Comparison of ENCODE assay signal across 12 mouse cellular contexts in the genomic region with DNA sequence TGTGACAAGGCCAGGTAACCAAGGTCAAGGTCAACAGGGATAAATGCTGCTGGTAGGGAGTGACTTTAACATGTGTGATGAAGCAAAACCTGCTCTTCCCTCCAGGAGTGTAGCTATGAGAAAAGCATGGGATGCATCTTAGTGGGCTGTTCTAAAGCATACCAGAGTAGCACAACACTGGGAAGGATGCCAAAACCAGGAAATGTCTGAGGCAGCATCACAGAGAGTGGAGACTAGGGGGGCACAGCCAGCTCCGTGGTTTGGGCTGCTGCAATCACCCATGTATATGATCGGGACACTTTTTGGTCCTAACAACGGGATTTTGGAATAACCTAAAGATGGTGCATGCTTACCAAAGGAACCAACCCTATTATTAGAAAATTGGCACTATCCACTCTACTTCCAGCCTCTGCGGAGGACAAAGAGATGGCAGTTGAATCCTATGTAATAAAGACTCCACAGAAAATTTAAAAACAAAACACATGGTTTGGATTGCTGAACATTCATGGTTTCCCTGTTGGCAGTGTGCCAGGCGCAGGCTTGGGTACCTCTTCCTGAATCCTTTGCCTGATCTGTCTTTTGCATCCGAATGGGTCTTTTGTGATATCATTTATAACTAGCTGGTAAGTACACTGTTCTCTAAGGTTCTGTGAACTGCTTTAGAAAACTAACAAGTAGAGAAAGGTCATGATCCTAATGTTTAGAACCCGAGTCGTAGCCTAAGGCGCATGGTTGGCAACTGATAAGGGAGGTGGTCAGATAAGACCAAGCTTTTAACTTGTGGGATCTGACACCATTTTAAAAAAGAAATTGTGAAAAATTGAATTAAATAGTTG. TPM values are rescaled to one million over a fixed set of nuclear protein-coding genes. Genes with fewer than 3 reads are reported as not detected.
DNase-seq lines count a peak whose midpoint lies in the region; ATAC-seq and TF ChIP-seq lines count a peak whose summit lies in the region.
"Had no signal": no experiment of that assay in that cellular context is flagged by ENCODE, and none has a peak within 500 bp of the region (broad histone marks: within the 10 kb centered on the region; RNA-seq: fewer than 3 reads in every experiment).

No protein-coding gene starts in this region.

- ATAC-seq in kidney, embryonic 16.5 days (ENCODE audit: low FRiP score, low TSS enrichment): peak; percentile 43; the same call in 1 of the 2 replicates
- peak; percentile 58 for ATAC-seq in G1E (ENCODE audit: extremely low read depth, insufficient number of reproducible peaks, low FRiP score, poor library complexity, severe bottlenecking)
- peak; percentile 22; the same call in 1 of the 2 replicates for ATAC-seq in common myeloid progenitor, adult 5-6 weeks (replicated peaks; ENCODE audit: low read depth, poor library complexity, severe bottlenecking)
- ATAC-seq in liver, embryonic 12.5 days: peak; percentile 29; the same call in 1 of the 2 replicates
- ATAC-seq: activated CD4-positive, CD25-positive, alpha-beta regulatory T cell, adult 4 months; intestine, postnatal 0 days had no signal

- H3K27me3 ChIP-seq in kidney, embryonic 16.5 days (ENCODE audit: insufficient read depth, low read length): no peaks in the 10 kb centered on the region
- no peaks in the 10 kb centered on the region for H3K27me3 ChIP-seq in G1E (ENCODE audit: insufficient read depth, low read length)
- no peaks in the 10 kb centered on the region for H3K27me3 ChIP-seq in liver, embryonic 12.5 days (replicated peaks)
- H3K27me3 ChIP-seq: lung, embryonic 15.5 days had no signal

- no peak overlapping the region for H3K9ac ChIP-seq in kidney, embryonic 16.5 days (replicated peaks; ENCODE audit: low read length)
- 0 out of 2 replicates have a peak overlapping the region, but pooled peaks have one; percentile 35 for H3K9ac ChIP-seq in liver, embryonic 12.5 days
- H3K9ac ChIP-seq: lung, embryonic 15.5 days had no signal

- H3K9me3 ChIP-seq in kidney, embryonic 16.5 days (ENCODE audit: low read length): no peaks in the 10 kb centered on the region
- H3K9me3 ChIP-seq in G1E (replicated peaks): no peaks in the 10 kb centered on the region
- H3K9me3 ChIP-seq in liver, embryonic 12.5 days (replicated peaks): no peaks in the 10 kb centered on the region
- H3K9me3 ChIP-seq: lung, embryonic 15.5 days had no signal

- no peak overlapping the region for H3K4me2 ChIP-seq in kidney, embryonic 16.5 days (replicated peaks; ENCODE audit: low read depth, low read length)
- H3K4me2 ChIP-seq in liver, embryonic 12.5 days: peak overlapping the region; percentile 54
- H3K4me2 ChIP-seq: lung, embryonic 15.5 days had no signal

- TF ChIP-seq CTCF in G1E (IDR thresholded peaks at IDR 0.05; ENCODE audit: low read depth, low read length): no peak

- WGBS in kidney, embryonic 16.5 days: 75% methylated on average over 9 of the region's 9 CpGs
- WGBS in liver, embryonic 12.5 days (ENCODE audit: insufficient replicate concordance): 37% methylated on average over 9 of the region's 9 CpGs

- no peak overlapping the region for H3K27ac ChIP-seq in kidney, embryonic 16.5 days (ENCODE audit: low read length)
- H3K27ac ChIP-seq in liver, embryonic 12.5 days: peak overlapping the region; percentile 89
- H3K27ac ChIP-seq: lung, embryonic 15.5 days had no signal

- H3K36me3 ChIP-seq in kidney, embryonic 16.5 days (ENCODE audit: insufficient read depth, low read length): no peaks in the 10 kb centered on the region
- H3K36me3 ChIP-seq in G1E (replicated peaks): no peaks in the 10 kb centered on the region
- H3K36me3 ChIP-seq in liver, embryonic 12.5 days: no peaks in the 10 kb centered on the region
- H3K36me3 ChIP-seq: lung, embryonic 15.5 days had no signal

- no peak for DNase-seq in kidney, adult 9 months
- no peak for DNase-seq in G1E (ENCODE audit: low spot score)
- no peak for DNase-seq in frontal cortex, postnatal 10 days (ENCODE audit: low spot score in 2 of 2)
- no peak for DNase-seq in layer of hippocampus, postnatal 10 days (ENCODE audit: low spot score in 2 of 2)
- no peak for DNase-seq in adrenal gland, postnatal 14 days
- DNase-seq: embryo, embryonic 11 days had no signal

- H3K4me3 ChIP-seq in kidney, embryonic 16.5 days (ENCODE audit: low read length): no peak overlapping the region
- H3K4me3 ChIP-seq in G1E (ENCODE audit: low read depth, low read length): peak overlapping the region; percentile 22; the same call in 1 of the 2 replicates
- no peak overlapping the region for H3K4me3 ChIP-seq in liver, embryonic 12.5 days
- H3K4me3 ChIP-seq: lung, embryonic 15.5 days had no signal

- H3K4me1 ChIP-seq in kidney, embryonic 16.5 days (ENCODE audit: insufficient read depth, low read length): no peaks in the 10 kb centered on the region
- H3K4me1 ChIP-seq in G1E (ENCODE audit: insufficient read depth, low read depth, low read length): peaks cover 79% of the 10 kb centered on the region
- H3K4me1 ChIP-seq in liver, embryonic 12.5 days: peaks cover 78% of the 10 kb centered on the region

RNA-seq across cellular contexts. Expression of a gene that starts 5.4 kb away (rescaled TPM):
- 22.4 and 24.7 TPM in 2 replicates for polyA plus RNA-seq in kidney, embryonic 16.5 days (2015; fragmentation: Nextera tagmentation; extraction: Ambion mirVana)
- total RNA-seq in G1E (2014; fragmentation: Nextera tagmentation) (109 and 121 TPM in 2 replicates), G1E (2017) (66.7 and 79.5 TPM in 2 replicates)
- 4.5 and 5.8 TPM in 2 replicates for polyA plus RNA-seq in G1E (2012)
- 31.5 and 39.9 TPM in 2 replicates for total RNA-seq in common myeloid progenitor, adult 5-6 weeks (2017)
- polyA plus RNA-seq in liver, embryonic 12.5 days (2016; fragmentation: Nextera tagmentation; extraction: Ambion mirVana): 21.3 and 22.3 TPM in 2 replicates
- total RNA-seq in layer of hippocampus, postnatal 10 days (2021): 10 to 100 TPM; 19.9 to 21.3 TPM
- total RNA-seq in adrenal gland, postnatal 14 days (2021): 32.3 and 33.7 TPM in 2 replicates

RNA-seq across cellular contexts. Expression of a gene that starts 21.8 kb away (rescaled TPM):
- polyA plus RNA-seq in kidney, embryonic 16.5 days (2015; fragmentation: Nextera tagmentation; extraction: Ambion mirVana): 410 and 416 TPM in 2 replicates
- total RNA-seq in G1E (2014; fragmentation: Nextera tagmentation) (374 and 438 TPM in 2 replicates), G1E (2017) (1,244 and 1,575 TPM in 2 replicates)
- 48.0 and 51.7 TPM in 2 replicates for polyA plus RNA-seq in G1E (2012)
- total RNA-seq in common myeloid progenitor, adult 5-6 weeks (2017): 2,045 and 2,619 TPM in 2 replicates
- 532 and 540 TPM in 2 replicates for polyA plus RNA-seq in liver, embryonic 12.5 days (2016; fragmentation: Nextera tagmentation; extraction: Ambion mirVana)
- total RNA-seq in layer of hippocampus, postnatal 10 days (2021): 100 to 1,000 TPM; 260 to 290 TPM
- 366 and 383 TPM in 2 replicates for total RNA-seq in adrenal gland, postnatal 14 days (2021)

RNA-seq across cellular contexts. Expression of a gene that starts 29.9 kb away (rescaled TPM):
- 1.3 and 2.6 TPM in 2 replicates for polyA plus RNA-seq in kidney, embryonic 16.5 days (2015; fragmentation: Nextera tagmentation; extraction: Ambion mirVana)
- total RNA-seq in G1E (2014; fragmentation: Nextera tagmentation) (19.2 and 20.8 TPM in 2 replicates), G1E (2017) (6.0 and 7.5 TPM in 2 replicates)
- 1.9 and 2.0 TPM in 2 replicates for polyA plus RNA-seq in G1E (2012)
- 0.41 and 0.68 TPM in 2 replicates for total RNA-seq in common myeloid progenitor, adult 5-6 weeks (2017)
- 0.85 and 1.0 TPM in 2 replicates for polyA plus RNA-seq in liver, embryonic 12.5 days (2016; fragmentation: Nextera tagmentation; extraction: Ambion mirVana)
- 1 to 10 TPM; 1.5 to 3.2 TPM for total RNA-seq in layer of hippocampus, postnatal 10 days (2021)
- total RNA-seq in adrenal gland, postnatal 14 days (2021): 9.0 and 12.1 TPM in 2 replicates

RNA-seq across cellular contexts. Expression of a gene that starts 47.1 kb away (rescaled TPM):
- polyA plus RNA-seq in kidney, embryonic 16.5 days (2015; fragmentation: Nextera tagmentation; extraction: Ambion mirVana): 44.3 and 46.4 TPM in 2 replicates
- 14.8 and 26.0 TPM in 2 replicates for total RNA-seq in G1E (2014; fragmentation: Nextera tagmentation)
- 63.5 and 64.7 TPM in 2 replicates for total RNA-seq in G1E (2017)
- polyA plus RNA-seq in G1E (2012): 10.6 and 47.8 TPM in 2 replicates
- 49.6 and 50.2 TPM in 2 replicates for total RNA-seq in common myeloid progenitor, adult 5-6 weeks (2017)
- polyA plus RNA-seq in liver, embryonic 12.5 days (2016; fragmentation: Nextera tagmentation; extraction: Ambion mirVana): 18.9 and 19.1 TPM in 2 replicates
- 10 to 100 TPM; 54.5 to 57.7 TPM for total RNA-seq in layer of hippocampus, postnatal 10 days (2021)
- 53.1 and 54.6 TPM in 2 replicates for total RNA-seq in adrenal gland, postnatal 14 days (2021)
